Mouse (Mus musculus): ENCODE measurements around the gene Ndufv1.
"Not testable (repeated sequence)": the region's sequence is repeated elsewhere in the genome, so short reads cannot be mapped to it uniquely, and the experiment has no call there.

Ndufv1 gene

DNA sequence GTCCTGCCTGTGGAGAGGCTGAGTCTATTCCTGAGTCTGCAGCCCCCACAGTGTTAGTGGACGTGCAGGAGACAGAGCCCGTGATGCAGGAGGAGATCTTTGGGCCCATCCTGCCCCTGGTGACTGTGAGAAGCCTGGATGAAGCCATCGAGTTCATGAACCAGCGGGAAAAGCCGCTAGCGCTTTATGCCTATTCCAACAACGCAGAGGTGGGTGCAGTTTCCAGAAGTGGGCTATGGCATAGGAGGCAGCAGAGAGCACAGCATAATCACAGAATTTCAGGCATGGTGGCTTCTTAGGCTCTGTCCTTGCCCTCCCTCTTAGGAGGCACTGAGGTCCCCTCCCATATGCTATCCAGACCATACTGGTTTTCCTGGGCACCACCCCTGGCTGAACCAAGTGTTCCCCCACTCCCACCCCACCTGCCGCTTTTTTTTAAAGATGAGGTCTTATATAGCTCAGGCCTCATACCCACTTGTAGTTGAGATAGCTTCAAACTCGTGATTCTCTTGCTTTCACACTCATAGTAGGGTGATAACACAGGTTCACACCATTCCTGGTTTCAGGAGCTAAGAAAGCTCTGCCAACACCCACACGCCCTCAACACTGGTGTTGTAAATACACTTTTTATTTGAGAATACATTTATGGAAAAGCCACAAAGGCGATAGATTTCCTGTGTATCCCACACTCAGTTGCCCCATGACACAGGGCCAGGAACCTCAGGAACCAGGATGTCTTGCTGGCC, 46.1 kb downstream of the Ndufv1 start:
- no peak for DNase-seq

DNA sequence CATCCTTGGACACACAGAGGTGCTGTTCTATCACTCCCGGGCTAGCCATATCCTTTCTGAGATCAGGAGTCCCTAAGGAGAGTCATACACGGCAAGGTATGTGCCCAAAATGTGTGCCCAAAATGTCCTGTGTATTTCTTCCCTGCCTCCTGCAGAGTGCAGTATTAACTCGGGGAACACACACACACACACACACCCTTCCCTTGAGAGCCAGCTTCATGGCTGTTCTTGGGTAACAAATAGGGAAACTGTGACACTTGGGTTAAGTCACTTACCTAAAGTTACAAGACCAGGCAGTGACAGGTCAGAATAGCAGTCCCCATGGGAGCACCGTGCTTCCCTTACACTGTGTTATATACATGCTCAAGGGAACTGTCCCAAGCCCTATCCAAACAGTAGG, 48.6 kb downstream of the Ndufv1 start:
- DNase-seq, result no peak

DNA sequence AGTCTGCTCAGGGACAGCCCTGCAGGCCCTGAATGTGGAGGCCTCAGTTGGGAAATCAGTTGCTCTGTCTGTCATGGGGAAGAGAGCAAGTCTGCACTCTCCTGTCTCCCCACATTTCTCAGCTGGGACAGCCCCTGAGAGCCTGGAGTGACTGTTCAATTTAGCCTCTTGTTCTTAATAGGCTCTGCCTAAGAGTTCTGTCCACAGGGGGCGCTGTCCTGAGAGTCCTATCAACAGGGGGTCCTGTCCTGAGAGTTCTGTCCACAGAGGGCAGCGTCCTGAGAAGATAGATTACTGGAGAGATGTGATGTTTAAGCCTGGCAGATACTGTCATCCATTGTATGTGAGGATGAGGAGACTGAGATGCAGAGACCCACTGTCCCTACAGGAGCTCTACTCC, 50.1 kb downstream of the Ndufv1 start:
- DNase-seq, result peak; percentile 30

DNA sequence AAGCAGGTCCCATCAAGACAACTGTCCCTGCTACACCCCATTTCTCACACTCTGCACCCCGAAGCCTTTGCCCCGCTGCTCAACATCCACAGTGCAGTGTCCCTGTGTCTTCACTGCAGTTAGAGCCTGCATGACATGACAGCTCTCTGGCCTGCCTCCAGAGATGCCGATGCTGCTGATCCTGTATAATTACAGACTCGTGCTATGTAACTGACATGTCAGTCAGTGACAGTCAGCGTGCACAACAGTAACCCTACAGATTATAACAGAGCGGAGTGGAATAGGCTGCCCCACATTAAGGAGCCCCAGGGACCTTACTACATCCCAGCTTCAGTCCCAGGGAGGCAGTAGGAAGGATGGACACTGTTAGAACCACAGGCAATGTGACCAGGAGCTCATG, 50.8 kb downstream of the Ndufv1 start:
- not testable (repeated sequence) for DNase-seq

DNA sequence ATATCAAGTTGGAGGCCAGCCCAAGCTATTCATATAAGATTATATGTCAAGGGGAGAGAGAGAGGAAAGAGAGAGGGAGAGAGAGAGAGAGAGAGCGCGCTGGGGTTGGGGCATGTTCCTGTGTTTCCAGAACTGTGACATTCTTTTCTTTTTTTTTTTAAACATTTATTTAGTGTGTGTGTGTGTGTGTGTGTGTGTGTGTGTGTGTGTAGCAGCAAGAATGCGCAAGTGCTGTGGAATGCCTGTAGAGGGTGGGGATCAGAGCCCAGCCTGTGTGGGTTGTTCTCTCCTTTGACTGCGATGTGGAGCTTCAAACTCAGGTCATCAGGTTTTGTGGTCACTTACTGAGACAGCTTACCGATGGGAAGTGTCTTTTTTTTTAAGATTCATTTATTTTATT, 52.4 kb downstream of the Ndufv1 start:
- DNase-seq, result no peak

DNA sequence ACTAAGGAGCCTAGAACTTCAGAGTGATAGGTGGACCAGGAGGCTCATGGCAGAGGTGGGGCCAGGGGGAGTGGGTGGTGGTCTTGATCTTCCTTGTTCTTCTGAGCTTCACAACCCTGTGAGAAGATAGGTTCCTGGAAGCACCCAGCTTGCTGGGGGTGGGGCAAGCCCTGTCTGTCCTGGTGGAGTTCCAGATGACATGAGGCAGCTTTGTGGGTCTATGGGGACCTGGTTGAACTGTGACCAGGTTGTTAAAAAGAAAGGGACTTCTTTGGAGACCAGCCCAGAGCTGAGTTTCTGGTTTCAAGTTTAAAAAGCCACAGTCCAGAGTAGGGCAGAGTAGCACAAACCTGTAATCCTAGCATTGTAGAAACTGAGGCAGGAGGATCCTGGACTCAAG, 53.6 kb downstream of the Ndufv1 start:
- DNase-seq, result no peak

DNA sequence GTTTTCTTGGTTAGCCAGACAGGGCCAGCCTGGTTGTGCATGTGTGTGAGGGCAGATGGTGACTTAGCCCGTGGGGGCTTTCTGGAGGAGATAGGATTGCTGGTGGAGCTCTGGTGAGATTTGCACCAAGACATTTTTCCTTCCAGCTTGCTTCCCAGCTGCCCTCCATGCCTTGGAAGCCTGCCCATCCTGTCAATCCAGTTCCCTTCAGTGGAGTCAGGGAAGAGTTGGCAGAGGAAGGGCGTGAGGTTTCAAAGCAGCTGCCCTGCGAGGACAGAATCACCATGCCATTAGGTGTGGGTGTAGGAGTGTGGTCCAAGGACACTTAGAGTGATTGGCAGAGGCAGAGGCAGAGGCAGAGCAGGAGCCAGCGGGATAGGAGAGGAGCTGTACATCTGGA, 54.1 kb downstream of the Ndufv1 start, which contains the start of gene Aldh3b3:
TSS of gene Aldh3b3 (plus strand) at position 176 of the 400 bp plus-strand sequence.
- no peak for DNase-seq
